Mouse (Mus musculus) olfactory bulb, adult 2 months (tissue): ENCODE data around the gene Ankfn1.

Experiments
- CTCF ChIP-seq: fragments of 200-500 bp; IDR thresholded peaks from 2 replicates; pipeline ENCODE4 v1.5.1; 2012; ENCODE audit warnings: low read depth, mild to moderate bottlenecking, low read length, moderate library complexity; ENCODE audit not compliant: insufficient read depth
- POLR2A ChIP-seq: fragments of 200-500 bp; IDR thresholded peaks from 2 replicates; pipeline ENCODE4 v1.6.1; 2012; ENCODE audit warnings: mild to moderate bottlenecking, low read depth, low read length, moderate library complexity; ENCODE audit not compliant: insufficient read depth

DNA sequence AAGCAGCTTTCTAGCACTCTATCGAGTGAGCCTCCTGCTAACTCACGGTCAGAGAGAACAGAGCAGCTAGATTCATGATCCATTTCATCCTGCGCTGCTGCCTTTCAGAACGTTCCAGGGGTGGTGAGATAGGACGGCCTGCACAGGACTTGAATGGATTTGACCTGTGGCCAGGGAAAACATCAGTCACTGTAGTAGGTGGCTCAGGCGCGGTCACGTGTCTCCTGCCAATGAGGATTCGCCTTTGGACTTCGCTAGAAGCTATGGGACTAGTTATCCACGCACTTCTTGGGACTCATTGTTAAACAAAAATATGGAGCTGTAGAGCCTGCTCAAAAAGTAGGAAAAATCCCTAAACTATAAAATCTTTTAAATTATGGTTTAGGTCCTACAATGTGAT, 226.0 kb downstream of the Ankfn1 start:
- TF ChIP-seq POLR2A, result no peak
- no peak for TF ChIP-seq CTCF
